23 mouse cellular contexts compared by ENCODE assay signal in genomic region chr7:96456618-96457017, GRCm38 (mm10).
DNase-seq lines count a peak whose midpoint lies in the region; ATAC-seq lines count a peak whose summit lies in the region.
"Had no signal": no experiment of that assay in that cellular context is flagged by ENCODE, and none has a peak within 500 bp of the region (broad histone marks: within the 10 kb centered on the region; RNA-seq: fewer than 3 reads in every experiment).

No protein-coding gene starts in this region.

- WGBS in intestine, embryonic 16.5 days = 40% methylated on average over 2 of the region's 2 CpGs
- 42% methylated on average over 2 of the region's 2 CpGs for WGBS in intestine, embryonic 15.5 days

- DNase-seq in 3134 (ENCODE audit: extremely low read depth, insufficient read length, low spot score) (peak; percentile 10), 3T3-L1 (ENCODE audit: low read depth, low spot score) (peak; percentile 4)
- no peak for DNase-seq in cerebellum, postnatal 14 days
- DNase-seq in cerebellum, adult 11 months = no peak
- DNase-seq: cerebellum, adult 2 months; cerebellum, postnatal 36 days; kidney, adult 11 months; lung, embryonic 14.5 days; lung, postnatal 4 days; right cerebral cortex, postnatal 14 days had no signal

- H3K4me1 ChIP-seq in intestine, embryonic 16.5 days (ENCODE audit: control insufficient read depth, insufficient read depth, low read length) = no peaks in the 10 kb centered on the region
- no peaks in the 10 kb centered on the region for H3K4me1 ChIP-seq in intestine, embryonic 15.5 days (replicated peaks)

- no peak overlapping the region for H3K27ac ChIP-seq in intestine, embryonic 16.5 days (ENCODE audit: low read length)
- H3K27ac ChIP-seq in intestine, embryonic 15.5 days = no peak overlapping the region
- H3K27ac ChIP-seq: hindbrain, embryonic 10.5 days; kidney, postnatal 0 days; left cerebral cortex, adult 2 months; liver, embryonic 14.5 days had no signal

- H3K4me2 ChIP-seq in intestine, embryonic 16.5 days (ENCODE audit: low read depth, low read length) = no peak overlapping the region
- no peak overlapping the region for H3K4me2 ChIP-seq in intestine, embryonic 15.5 days (replicated peaks)
- H3K4me2 ChIP-seq: lung, embryonic 14.5 days; midbrain, embryonic 11.5 days had no signal

- no peak overlapping the region for H3K9ac ChIP-seq in intestine, embryonic 16.5 days (ENCODE audit: low read depth, low read length)
- no peak overlapping the region for H3K9ac ChIP-seq in intestine, embryonic 15.5 days
- H3K9ac ChIP-seq: liver, embryonic 14.5 days; lung, embryonic 14.5 days had no signal

- peak; percentile 44; the same call in 1 of the 2 replicates for ATAC-seq in intestine, embryonic 16.5 days
- ATAC-seq in intestine, embryonic 15.5 days = no peak
- 0 out of 2 replicates have a peak, but pooled peaks have one; percentile 29 for ATAC-seq in megakaryocyte progenitor cell, adult 5-6 weeks (replicated peaks; ENCODE audit: poor library complexity)
- ATAC-seq: activated CD4-positive, CD25-positive, alpha-beta regulatory T cell, adult 4 months; forebrain, embryonic 14.5 days; hindbrain, embryonic 16.5 days had no signal

- H3K9me3 ChIP-seq in intestine, embryonic 16.5 days (ENCODE audit: control insufficient read depth, low read length) = no peaks in the 10 kb centered on the region
- H3K9me3 ChIP-seq in intestine, embryonic 15.5 days = no peaks in the 10 kb centered on the region
- H3K9me3 ChIP-seq: heart, embryonic 10.5 days; hindbrain, embryonic 10.5 days had no signal

- no peak overlapping the region for H3K4me3 ChIP-seq in intestine, embryonic 16.5 days (ENCODE audit: low read length)
- no peak overlapping the region for H3K4me3 ChIP-seq in intestine, embryonic 15.5 days (replicated peaks)
- H3K4me3 ChIP-seq: heart, embryonic 10.5 days; hindbrain, embryonic 10.5 days; left cerebral cortex, adult 2 months had no signal

- no peaks in the 10 kb centered on the region for H3K36me3 ChIP-seq in intestine, embryonic 16.5 days (ENCODE audit: control insufficient read depth, insufficient read depth, low read length)
- H3K36me3 ChIP-seq in intestine, embryonic 15.5 days = no peaks in the 10 kb centered on the region
- H3K36me3 ChIP-seq: G1E; heart, embryonic 10.5 days; hindbrain, embryonic 10.5 days had no signal

- no peaks in the 10 kb centered on the region for H3K27me3 ChIP-seq in intestine, embryonic 16.5 days (replicated peaks; ENCODE audit: control insufficient read depth, insufficient read depth, low read length)
- no peaks in the 10 kb centered on the region for H3K27me3 ChIP-seq in intestine, embryonic 15.5 days (replicated peaks)

Comparison
In these comparisons a context has a peak if more than half of its experiments do, and no peak if none do; other contexts are left out.
1. DNase-seq: peak in 3134 (single experiment) and 3T3-L1 (single experiment); none in cerebellum, postnatal 14 days (0 of 2) and cerebellum, adult 11 months (single experiment).